Mouse (Mus musculus): ENCODE results near the gene Hist1h2ah.

The Hist1h2ah gene

GRCm38 (mm10) chr13:22037415-22037814, 2.0 kb upstream of the Hist1h2ah start:
- no peak for DNase-seq

GRCm38 (mm10) chr13:22036986-22037385, 1.6 kb upstream of the Hist1h2ah start:
- no peak for DNase-seq

- no peak for DNase-seq
Observed at GRCm38 (mm10) chr13:22036149-22036956, 985 bp upstream of the Hist1h2ah start.

- DNase-seq = no peak
Observed at GRCm38 (mm10) chr13:22034443-22035266, 713 bp downstream of the Hist1h2ah start.

- DNase-seq = no peak
Observed at GRCm38 (mm10) chr13:22033741-22034442, 1.5 kb downstream of the Hist1h2ah start.

GRCm38 (mm10) chr13:22030493-22030892, 4.9 kb downstream of the Hist1h2ah start:
- no peak for DNase-seq

- DNase-seq = no peak
Observed at GRCm38 (mm10) chr13:22029928-22030327, 5.4 kb downstream of the Hist1h2ah start.

GRCm38 (mm10) chr13:22028673-22029460, 6.5 kb downstream of the Hist1h2ah start:
- peak; percentile 90 for DNase-seq

GRCm38 (mm10) chr13:22026058-22027031, 9.0 kb downstream of the Hist1h2ah start:
- DNase-seq = peak; percentile 54

- DNase-seq = peak; percentile 44
Observed at GRCm38 (mm10) chr13:22022241-22022640, 13.1 kb downstream of the Hist1h2ah start.

GRCm38 (mm10) chr13:22021581-22021980, 13.8 kb downstream of the Hist1h2ah start:
- DNase-seq = no peak

GRCm38 (mm10) chr13:22020901-22021339, 14.4 kb downstream of the Hist1h2ah start:
- DNase-seq = no peak

GRCm38 (mm10) chr13:22019934-22020835, 15.2 kb downstream of the Hist1h2ah start:
- DNase-seq = no peak

- DNase-seq = peak; percentile 65
Observed at GRCm38 (mm10) chr13:22015479-22016450, 19.6 kb downstream of the Hist1h2ah start.

GRCm38 (mm10) chr13:22014411-22014845, 20.9 kb downstream of the Hist1h2ah start:
- DNase-seq = no peak

GRCm38 (mm10) chr13:22013716-22014115, 21.7 kb downstream of the Hist1h2ah start:
- no peak for DNase-seq

- no peak for DNase-seq
Observed at GRCm38 (mm10) chr13:22009642-22010041, 25.7 kb downstream of the Hist1h2ah start, which contains the start of gene Prss16. TSS of gene Prss16 (minus strand) at chr13:22009742.

- no peak for DNase-seq
Observed at GRCm38 (mm10) chr13:22008707-22009106, 26.7 kb downstream of the Hist1h2ah start.

GRCm38 (mm10) chr13:22007872-22008271, 27.5 kb downstream of the Hist1h2ah start:
- no peak for DNase-seq
